Mouse (Mus musculus): ENCODE results near the gene Ttn.

The Ttn gene

DNA sequence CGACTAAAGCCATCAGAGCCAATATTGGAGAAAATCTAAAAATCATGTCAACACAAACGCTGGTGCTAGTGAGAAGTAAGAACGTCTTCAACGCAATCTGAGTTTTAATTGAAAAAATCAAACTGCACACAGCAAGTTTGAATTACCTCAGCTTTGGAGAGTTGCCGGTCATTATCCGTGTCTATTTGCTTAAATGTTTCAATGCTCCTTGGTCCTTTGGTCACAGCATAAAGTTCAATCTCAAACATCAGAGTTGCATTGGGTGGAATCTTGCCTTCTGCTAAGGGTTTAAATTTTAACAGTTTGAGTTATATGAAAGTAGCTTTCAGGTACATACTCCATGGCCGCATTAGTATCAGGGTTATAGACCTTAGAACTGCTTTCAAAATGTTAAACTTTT, 316.8 kb downstream of the Ttn start:
- no peak for DNase-seq (ENCODE audit: extremely low read depth, low read depth)

DNA sequence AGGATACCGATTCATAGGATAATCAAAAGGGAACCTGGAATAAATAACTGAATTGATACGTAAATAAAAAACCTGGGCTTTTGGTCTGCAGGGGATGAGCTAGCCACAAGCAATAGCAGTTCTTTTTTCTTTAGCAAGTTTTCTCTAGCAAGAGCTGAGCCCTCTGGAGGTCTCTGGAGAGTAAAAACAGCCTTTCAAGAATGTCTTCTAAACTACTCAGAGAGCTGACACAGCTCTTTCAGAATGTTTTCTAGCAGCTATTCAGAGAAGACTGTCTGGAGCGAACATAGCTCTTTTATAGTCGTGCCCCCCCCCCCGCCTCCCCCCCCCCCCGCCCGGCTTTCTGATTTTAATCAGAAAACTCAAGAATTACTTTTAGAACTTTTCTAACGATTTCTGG, 322.9 kb downstream of the Ttn start:
- no peak for DNase-seq (ENCODE audit: extremely low read depth, low read depth)

DNA sequence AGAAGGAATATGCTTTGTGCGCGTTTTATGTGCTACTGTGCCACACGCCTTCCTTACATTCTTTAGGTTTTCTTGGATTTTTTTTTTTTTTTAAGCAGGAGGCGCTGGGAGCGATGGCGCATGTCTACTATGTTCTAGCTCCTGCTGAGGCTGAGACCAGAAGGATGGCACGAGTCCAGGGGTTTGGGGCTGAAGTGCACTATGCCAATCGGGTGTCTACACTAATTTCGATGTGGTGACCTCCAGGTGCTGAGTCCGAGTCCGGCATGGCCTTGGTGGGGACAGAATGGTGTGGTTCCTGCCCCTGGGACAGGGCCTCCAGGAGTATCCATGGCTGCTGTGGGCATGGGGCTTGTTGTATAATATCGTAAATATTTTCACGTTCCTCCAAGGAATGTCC, 323.8 kb downstream of the Ttn start:
- no peak for DNase-seq (ENCODE audit: extremely low read depth, low read depth)

DNA sequence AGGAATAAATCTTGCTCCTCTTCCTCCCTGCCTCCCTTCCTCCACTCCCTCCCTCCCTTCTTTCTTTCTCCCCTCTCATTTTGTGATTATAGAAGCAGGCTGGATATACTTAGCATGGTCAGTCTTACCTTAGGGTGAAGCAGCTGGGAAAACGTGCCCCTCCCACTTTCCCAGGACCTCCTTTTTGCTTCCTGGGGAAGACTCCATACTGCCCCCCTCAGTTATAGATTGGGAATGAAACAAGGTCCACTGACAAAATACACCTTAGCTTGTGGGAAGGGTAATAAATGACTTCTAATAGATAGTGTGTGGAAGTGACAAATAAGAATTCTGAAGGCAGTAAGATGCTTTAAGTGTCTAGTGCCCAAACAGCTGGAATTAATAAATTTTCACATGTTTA, 326.4 kb downstream of the Ttn start:
- DNase-seq (ENCODE audit: extremely low read depth, low read depth) = no peak

DNA sequence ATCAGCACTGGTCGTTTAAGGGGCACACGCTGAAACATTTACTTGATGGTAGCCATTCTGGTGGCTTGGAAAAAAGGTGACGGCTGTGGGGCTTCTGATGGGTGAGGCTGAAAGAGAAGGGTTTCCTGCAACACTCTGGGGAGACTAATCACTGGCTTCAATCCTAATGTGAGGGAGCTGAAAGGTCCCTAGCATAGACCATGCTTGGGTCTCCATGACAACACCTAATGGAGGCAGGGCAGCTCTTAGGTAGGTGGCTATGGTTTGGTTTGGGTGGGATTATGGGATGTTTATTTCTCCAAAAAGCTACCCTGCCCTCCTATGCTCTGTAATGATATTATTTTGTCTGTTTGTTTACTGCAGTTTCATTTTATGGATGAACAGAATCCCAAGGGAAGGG, 326.9 kb downstream of the Ttn start:
- no peak for DNase-seq (ENCODE audit: extremely low read depth, low read depth)

DNA sequence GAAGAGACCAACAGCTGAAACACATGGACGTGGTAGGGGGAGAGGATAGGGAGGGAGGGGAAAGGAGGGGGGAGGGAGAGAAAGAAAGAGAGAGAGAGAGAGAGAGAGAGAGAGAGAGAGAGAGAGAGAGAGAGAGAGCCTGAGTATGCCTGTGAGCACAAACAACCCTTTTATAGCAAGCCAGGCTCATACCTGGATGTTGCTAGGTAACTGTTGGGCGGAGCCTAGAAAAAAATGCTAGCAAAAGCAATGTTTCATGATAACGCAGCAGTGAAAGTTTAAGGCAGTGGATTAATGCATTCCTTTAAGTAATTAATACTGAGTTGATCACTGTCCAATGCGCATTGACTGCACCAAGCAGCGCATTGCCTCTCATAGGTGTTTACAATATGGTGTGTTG, 327.7 kb downstream of the Ttn start:
- no peak for DNase-seq (ENCODE audit: extremely low read depth, low read depth)
